Mouse (Mus musculus): ENCODE data around the gene 9530003J23Rik. TPM values are rescaled to one million over a fixed set of nuclear protein-coding genes. Genes with fewer than 3 reads are reported as not detected.
A peak's percentile ranks its signal among the peaks of the same experiment; 100 is the strongest.
"Not testable (repeated sequence)": the region's sequence is repeated elsewhere in the genome, so short reads cannot be mapped to it uniquely, and the experiment has no call there.

The 9530003J23Rik gene
- polyA plus RNA-seq (2014; fragmentation: Nextera tagmentation; extraction: Ambion mirVana), result not detected in 2 replicates

DNA sequence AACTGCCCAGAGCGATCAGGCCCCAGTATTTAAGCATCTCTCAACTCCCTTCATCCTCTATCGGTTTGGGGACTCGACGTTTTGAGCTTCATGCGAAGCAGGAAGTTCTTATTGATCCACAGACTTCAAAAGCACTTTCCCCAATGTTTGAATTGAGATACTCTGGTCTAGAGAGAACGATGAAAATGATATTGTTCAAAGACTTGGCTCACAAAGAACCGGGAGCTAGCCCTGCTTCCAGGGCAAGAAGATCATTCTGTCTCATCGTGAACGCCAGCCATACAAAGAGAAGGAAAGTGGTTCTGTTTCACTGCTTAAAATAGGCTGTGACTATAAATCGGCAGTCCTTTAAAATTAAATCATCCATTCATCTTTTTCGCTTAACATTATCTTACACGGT is at the start of gene 9530003J23Rik:
9530003J23Rik (minus strand) TSS at position 101 of the 400 bp plus-strand sequence.
- 84% methylated on average over 12 of the region's 12 CpGs for WGBS
- no peak within 1 kb of the TSS for H3K9ac ChIP-seq (ENCODE audit: low read length)

DNA sequence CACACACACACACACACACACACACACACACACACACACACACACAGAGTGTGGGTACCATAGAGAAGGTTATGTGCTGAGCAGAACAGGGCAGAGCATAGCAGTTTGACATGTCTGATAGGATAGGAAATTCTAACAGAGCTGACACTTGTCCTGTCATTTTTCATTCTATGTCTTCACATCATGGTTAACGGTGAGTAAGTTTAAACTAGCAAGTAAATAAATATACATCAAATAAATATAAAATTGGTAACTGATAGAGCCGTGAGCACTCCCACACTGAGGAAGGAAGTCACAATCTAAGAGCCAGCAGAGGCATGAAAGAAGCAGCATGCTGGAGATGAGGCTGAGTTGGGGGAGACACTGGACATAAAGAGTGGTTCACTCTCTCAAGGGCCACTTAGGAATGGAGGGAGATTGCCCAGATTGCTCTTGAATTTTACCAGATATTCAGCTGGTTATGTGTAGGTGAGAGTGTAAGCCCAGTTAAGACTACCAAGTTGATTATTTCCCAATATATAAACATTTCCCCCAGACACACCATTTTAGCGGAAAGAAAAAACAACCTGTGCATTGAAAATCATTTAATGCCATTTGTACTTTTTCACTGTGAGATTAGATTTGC is 48.8 kb upstream of the 9530003J23Rik start:
- no peak overlapping the region for H3K9ac ChIP-seq (ENCODE audit: low read length)
- ATAC-seq (ENCODE audit: insufficient number of reproducible peaks, insufficient read depth, low FRiP score, low read depth), result no peak
- H3K4me3 ChIP-seq (ENCODE audit: control insufficient read depth in 1 of 2, insufficient read depth in 1 of 2, low read depth in 1 of 2, low read length in 2 of 2), result no peak overlapping the region
- no peaks in the 10 kb centered on the region; the same call in 1 of the 2 replicates for H3K27me3 ChIP-seq (ENCODE audit: control insufficient read depth, insufficient read depth, low read length)
- WGBS, result 90% methylated on average over 3 of the region's 3 CpGs
- no peak overlapping the region for H3K27ac ChIP-seq (replicated peaks in 1 of 2; ENCODE audit: control insufficient read depth in 1 of 2, insufficient read depth in 1 of 2, low read depth in 2 of 2, low read length in 2 of 2)
- no peak overlapping the region for H3K4me2 ChIP-seq (ENCODE audit: low read length)
- no peaks in the 10 kb centered on the region for H3K9me3 ChIP-seq (ENCODE audit: control insufficient read depth, low read length)
- no peaks in the 10 kb centered on the region for H3K36me3 ChIP-seq (ENCODE audit: control insufficient read depth, insufficient read depth, low read length)
- H3K4me1 ChIP-seq (ENCODE audit: control insufficient read depth in 2 of 2, insufficient read depth in 2 of 2, low read length in 2 of 2), result peaks cover 16 to 17% of the 10 kb centered on the region in 2 experiments

More for the DNA sequence above, at the start of gene 9530003J23Rik:
- no peak within 1 kb of the TSS for H3K27ac ChIP-seq (replicated peaks in 1 of 2; ENCODE audit: control insufficient read depth in 1 of 2, insufficient read depth in 1 of 2, low read depth in 2 of 2, low read length in 2 of 2)
- H3K27me3 ChIP-seq (ENCODE audit: control insufficient read depth, insufficient read depth, low read length), result no peaks in the 10 kb centered on the region
- H3K4me1 ChIP-seq (ENCODE audit: control insufficient read depth in 2 of 2, insufficient read depth in 2 of 2, low read length in 2 of 2), result no peaks in the 10 kb centered on the region
- H3K9me3 ChIP-seq (ENCODE audit: control insufficient read depth, low read length), result no peaks in the 10 kb centered on the region
- no peaks in the 10 kb centered on the region for H3K36me3 ChIP-seq (ENCODE audit: control insufficient read depth, insufficient read depth, low read length)
- no peak within 1 kb of the TSS for H3K4me2 ChIP-seq (ENCODE audit: low read length)
- no peak for ATAC-seq (ENCODE audit: insufficient number of reproducible peaks, insufficient read depth, low FRiP score, low read depth)
- no peak within 1 kb of the TSS for H3K4me3 ChIP-seq (ENCODE audit: control insufficient read depth in 1 of 2, insufficient read depth in 1 of 2, low read depth in 1 of 2, low read length in 2 of 2)

DNA sequence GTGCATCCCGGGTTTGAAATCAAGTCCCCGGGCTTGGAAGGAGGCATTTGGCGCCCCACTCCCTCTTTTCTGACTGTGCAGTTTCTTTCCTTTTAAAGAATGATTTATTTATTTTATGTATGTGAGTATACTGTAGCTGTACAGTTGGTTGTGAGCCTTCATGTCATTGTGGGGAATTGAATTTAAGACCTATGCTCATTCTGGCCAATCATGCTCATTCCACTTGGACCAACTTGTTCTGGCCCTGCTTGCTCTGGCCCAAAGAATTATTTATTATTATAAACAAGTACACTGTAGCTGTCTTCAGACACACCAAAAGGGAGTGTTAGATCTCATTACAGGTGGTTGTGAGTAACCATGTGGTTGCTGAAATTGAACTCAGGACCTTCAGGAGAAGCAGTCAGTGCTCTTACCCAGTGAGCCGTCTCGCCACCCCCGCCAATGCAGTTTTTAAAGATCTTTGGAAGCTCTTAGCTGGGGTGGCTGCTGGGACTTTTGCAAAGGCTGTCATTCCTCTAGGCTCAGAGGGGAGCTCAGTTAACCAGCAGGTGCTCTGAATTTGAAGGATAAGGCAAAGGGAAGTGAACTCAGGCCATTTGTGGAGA is 48.0 kb upstream of the 9530003J23Rik start:
- Histone ChIP-seq H3K4me1 (ENCODE audit: control insufficient read depth in 2 of 2, insufficient read depth in 2 of 2, low read length in 2 of 2) (peaks cover 17 to 18% of the 10 kb centered on the region in 2 experiments), H3K4me3 (ENCODE audit: control insufficient read depth in 1 of 2, insufficient read depth in 1 of 2, low read depth in 1 of 2, low read length in 2 of 2) (no peak overlapping the region), H3K9ac (ENCODE audit: low read length) (no peak overlapping the region), H3K4me2 (ENCODE audit: low read length) (no peak overlapping the region), H3K9me3 (ENCODE audit: control insufficient read depth, low read length) (no peaks in the 10 kb centered on the region), H3K36me3 (ENCODE audit: control insufficient read depth, insufficient read depth, low read length) (no peaks in the 10 kb centered on the region), H3K27me3 (ENCODE audit: control insufficient read depth, insufficient read depth, low read length) (no peaks in the 10 kb centered on the region; the same call in 1 of the 2 replicates), H3K27ac (replicated peaks in 1 of 2; ENCODE audit: control insufficient read depth in 1 of 2, insufficient read depth in 1 of 2, low read depth in 2 of 2, low read length in 2 of 2) (no peak overlapping the region)
- ATAC-seq (ENCODE audit: insufficient number of reproducible peaks, insufficient read depth, low FRiP score, low read depth), result no peak
- 85% methylated on average over 6 of the region's 6 CpGs for WGBS

DNA sequence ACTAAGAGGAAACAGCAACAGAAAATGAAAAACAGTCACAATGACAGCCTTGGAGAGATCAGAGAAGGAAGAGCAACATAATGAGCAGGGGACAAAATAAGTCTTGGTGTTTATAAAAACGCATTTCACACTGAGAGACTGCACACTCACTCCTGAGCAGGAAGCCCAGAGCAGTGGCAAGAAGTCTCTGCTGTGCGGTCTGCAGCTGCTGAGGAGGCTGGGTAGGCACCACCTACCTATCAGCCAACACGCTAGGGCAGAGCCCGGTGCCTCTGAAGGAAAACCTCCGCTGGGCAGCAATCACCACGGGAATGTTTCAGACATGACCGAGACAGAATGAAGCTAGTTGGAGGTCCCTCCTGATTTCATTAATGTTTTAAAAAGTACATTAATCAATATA is 47.1 kb upstream of the 9530003J23Rik start:
- not testable (repeated sequence) for H3K27me3 ChIP-seq (ENCODE audit: control insufficient read depth, insufficient read depth, low read length); H3K9ac ChIP-seq (ENCODE audit: low read length); H3K4me2 ChIP-seq (ENCODE audit: low read length); H3K27ac ChIP-seq (replicated peaks in 1 of 2; ENCODE audit: control insufficient read depth in 1 of 2, insufficient read depth in 1 of 2, low read depth in 2 of 2, low read length in 2 of 2); H3K9me3 ChIP-seq (ENCODE audit: control insufficient read depth, low read length); H3K4me3 ChIP-seq (ENCODE audit: control insufficient read depth in 1 of 2, insufficient read depth in 1 of 2, low read depth in 1 of 2, low read length in 2 of 2); ATAC-seq (ENCODE audit: insufficient number of reproducible peaks, insufficient read depth, low FRiP score, low read depth); H3K36me3 ChIP-seq (ENCODE audit: control insufficient read depth, insufficient read depth, low read length)
- 49% methylated on average over 3 of the region's 7 CpGs for WGBS
- H3K4me1 ChIP-seq (ENCODE audit: control insufficient read depth in 2 of 2, insufficient read depth in 2 of 2, low read length in 2 of 2), result peaks cover 17 to 18% of the 10 kb centered on the region in 2 experiments

DNA sequence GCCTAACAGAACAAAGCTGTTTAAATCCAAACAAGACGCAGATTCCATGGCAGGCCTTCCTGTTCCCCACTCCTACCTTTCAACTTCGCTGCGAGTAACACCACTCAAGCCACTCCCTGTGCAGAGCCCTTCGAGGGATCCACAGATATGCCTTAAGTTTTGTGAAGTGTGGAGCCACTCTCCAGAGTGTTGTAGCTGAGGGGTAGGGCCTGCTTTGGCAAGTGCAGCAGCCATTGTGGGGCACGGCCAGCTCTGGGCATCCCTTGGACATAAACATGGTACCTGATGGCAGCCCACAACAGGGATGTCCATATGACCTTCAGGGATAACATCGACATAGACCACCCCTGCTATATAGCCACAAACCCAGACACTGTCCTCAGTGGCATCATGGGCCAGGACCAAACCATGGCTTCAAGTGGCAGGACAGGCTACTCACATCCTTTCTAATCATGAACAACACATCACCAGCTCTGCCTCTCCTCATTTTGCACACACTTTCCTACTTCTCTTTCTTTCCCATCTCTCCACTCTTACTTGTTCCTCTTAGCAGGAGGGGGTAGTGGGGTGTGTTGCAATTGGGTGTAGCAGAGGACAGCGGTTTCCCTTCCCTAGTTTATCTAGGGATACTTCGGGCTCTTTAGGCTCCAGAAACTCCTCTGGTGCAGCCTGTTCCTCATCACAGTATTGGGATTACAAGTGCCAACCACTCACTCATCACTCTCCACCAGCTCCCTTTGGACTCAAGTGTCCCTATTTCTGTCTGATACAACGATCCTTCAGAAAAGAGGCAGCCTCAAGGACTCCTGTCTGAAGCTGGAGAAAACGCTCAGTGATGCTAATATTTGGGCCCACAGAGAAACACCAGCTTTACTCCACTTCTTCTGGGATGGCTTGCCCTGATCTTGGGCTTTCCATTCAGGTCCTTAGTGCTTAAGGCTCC is 46.3 kb upstream of the 9530003J23Rik start:
- 48% methylated on average over 10 of the region's 10 CpGs for WGBS

DNA sequence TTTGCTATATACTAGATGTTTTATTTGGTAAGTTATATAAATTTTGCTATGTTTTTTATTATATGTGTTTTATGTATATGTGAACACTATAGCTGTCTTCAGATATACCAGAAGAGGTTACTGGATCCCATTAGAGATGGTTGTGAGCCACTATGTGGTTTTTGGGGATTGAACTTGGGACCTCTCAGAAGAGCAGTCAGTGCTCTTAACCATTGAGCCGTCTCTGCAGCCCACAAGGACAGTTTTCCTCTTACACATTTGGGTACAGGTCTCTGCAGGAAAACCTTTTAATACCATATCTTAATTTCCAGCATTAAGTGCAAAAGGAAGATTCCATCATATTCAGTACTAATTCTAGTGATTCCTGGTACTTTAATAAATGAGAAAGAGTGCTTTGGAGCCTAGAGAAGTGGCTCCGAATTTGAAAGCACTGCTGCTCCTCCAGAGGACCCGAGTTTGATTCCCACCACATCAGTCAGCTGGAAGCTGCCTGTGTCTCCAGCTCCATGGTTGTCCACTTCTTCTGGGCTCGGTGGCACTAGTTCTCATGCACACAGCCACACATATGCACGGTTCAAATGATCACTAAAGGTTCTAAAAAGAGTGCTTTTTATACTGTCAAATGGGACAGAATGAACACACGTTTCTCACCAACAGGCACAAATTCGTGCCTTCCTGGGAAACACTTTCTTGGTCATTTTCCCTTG is 45.5 kb upstream of the 9530003J23Rik start:
- Histone ChIP-seq H3K9me3 (ENCODE audit: control insufficient read depth, low read length) (no peaks in the 10 kb centered on the region), H3K27ac (replicated peaks in 1 of 2; ENCODE audit: control insufficient read depth in 1 of 2, insufficient read depth in 1 of 2, low read depth in 2 of 2, low read length in 2 of 2) (no peak overlapping the region), H3K27me3 (ENCODE audit: control insufficient read depth, insufficient read depth, low read length) (no peaks in the 10 kb centered on the region)

More for the DNA sequence above, 46.3 kb upstream of the 9530003J23Rik start:
- no peak overlapping the region for H3K9ac ChIP-seq (ENCODE audit: low read length)
- H3K27ac ChIP-seq (replicated peaks in 1 of 2; ENCODE audit: control insufficient read depth in 1 of 2, insufficient read depth in 1 of 2, low read depth in 2 of 2, low read length in 2 of 2), result peak overlapping the region; percentile 24 to 25; a peak in 2 of 4 replicates
- no peak overlapping the region for H3K4me2 ChIP-seq (ENCODE audit: low read length)
- no peaks in the 10 kb centered on the region for H3K36me3 ChIP-seq (ENCODE audit: control insufficient read depth, insufficient read depth, low read length)
- ATAC-seq (ENCODE audit: insufficient number of reproducible peaks, insufficient read depth, low FRiP score, low read depth), result no peak
- no peak overlapping the region for H3K4me3 ChIP-seq (ENCODE audit: control insufficient read depth in 1 of 2, insufficient read depth in 1 of 2, low read depth in 1 of 2, low read length in 2 of 2)
- H3K27me3 ChIP-seq (ENCODE audit: control insufficient read depth, insufficient read depth, low read length), result no peaks in the 10 kb centered on the region
- H3K4me1 ChIP-seq (ENCODE audit: control insufficient read depth in 2 of 2, insufficient read depth in 2 of 2, low read length in 2 of 2), result peaks cover 17 to 18% of the 10 kb centered on the region in 2 experiments
- no peaks in the 10 kb centered on the region for H3K9me3 ChIP-seq (ENCODE audit: control insufficient read depth, low read length)

DNA sequence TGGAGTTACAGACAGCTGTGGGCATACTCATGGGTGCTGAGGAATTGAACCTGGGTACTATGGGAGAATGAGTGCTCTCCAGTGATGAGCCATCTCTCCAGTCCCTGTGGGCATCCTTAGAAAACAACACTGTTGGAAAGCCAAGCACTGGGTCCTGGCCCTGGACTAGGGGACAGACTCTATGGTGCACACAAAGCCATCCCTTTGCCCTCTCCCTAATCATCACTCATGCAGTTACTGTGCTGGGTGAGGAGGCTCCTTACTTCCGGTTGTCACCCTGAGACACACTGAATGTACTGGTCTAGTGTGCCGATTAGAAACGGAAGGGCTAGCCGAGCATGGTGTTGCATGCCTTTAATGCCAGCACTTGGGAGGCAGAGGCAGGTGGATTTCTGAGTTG is 44.7 kb upstream of the 9530003J23Rik start:
- not testable (repeated sequence) for ATAC-seq (ENCODE audit: insufficient number of reproducible peaks, insufficient read depth, low FRiP score, low read depth)
- 74% methylated on average over 4 of the region's 4 CpGs for WGBS

More for the DNA sequence above, 45.5 kb upstream of the 9530003J23Rik start:
- no peak for ATAC-seq (ENCODE audit: insufficient number of reproducible peaks, insufficient read depth, low FRiP score, low read depth)
- no peak overlapping the region for H3K4me2 ChIP-seq (ENCODE audit: low read length)
- H3K4me3 ChIP-seq (ENCODE audit: control insufficient read depth in 1 of 2, insufficient read depth in 1 of 2, low read depth in 1 of 2, low read length in 2 of 2), result no peak overlapping the region
- H3K9ac ChIP-seq (ENCODE audit: low read length), result no peak overlapping the region
- no peaks in the 10 kb centered on the region for H3K36me3 ChIP-seq (ENCODE audit: control insufficient read depth, insufficient read depth, low read length)
- peaks cover 16 to 17% of the 10 kb centered on the region in 2 experiments for H3K4me1 ChIP-seq (ENCODE audit: control insufficient read depth in 2 of 2, insufficient read depth in 2 of 2, low read length in 2 of 2)
- WGBS, result 84% methylated on average over 7 of the region's 7 CpGs

More for the DNA sequence above, 44.7 kb upstream of the 9530003J23Rik start:
- not testable (repeated sequence) for H3K9me3 ChIP-seq (ENCODE audit: control insufficient read depth, low read length); H3K36me3 ChIP-seq (ENCODE audit: control insufficient read depth, insufficient read depth, low read length); H3K4me2 ChIP-seq (ENCODE audit: low read length); H3K27me3 ChIP-seq (ENCODE audit: control insufficient read depth, insufficient read depth, low read length); H3K4me3 ChIP-seq (ENCODE audit: control insufficient read depth in 1 of 2, insufficient read depth in 1 of 2, low read depth in 1 of 2, low read length in 2 of 2); H3K27ac ChIP-seq (replicated peaks in 1 of 2; ENCODE audit: control insufficient read depth in 1 of 2, insufficient read depth in 1 of 2, low read depth in 2 of 2, low read length in 2 of 2); H3K9ac ChIP-seq (ENCODE audit: low read length)
- peaks cover 8 to 13% of the 10 kb centered on the region in 2 experiments for H3K4me1 ChIP-seq (ENCODE audit: control insufficient read depth in 2 of 2, insufficient read depth in 2 of 2, low read length in 2 of 2)
